ENCODE assay signal across 8 mouse cellular contexts in genomic region chr9:99140063-99140882, GRCm38 (mm10). TPM values are rescaled to one million over a fixed set of nuclear protein-coding genes. Genes with fewer than 3 reads are reported as not detected.
DNase-seq lines count a peak whose midpoint lies in the region; ATAC-seq and TF ChIP-seq lines count a peak whose summit lies in the region.

Gene Pik3cb (minus strand): TSS chr9:99140621.

- no peak for TF ChIP-seq CTCF in cortical plate, adult 2 months (IDR thresholded peaks at IDR 0.05; ENCODE audit: extremely low read depth, insufficient read depth, low read length)

- intact Hi-C loops in left cerebral cortex, postnatal 10 days (cut with DNase I), result no loop called here

- peak; percentile 82 for TF ChIP-seq POLR2A in cortical plate, adult 2 months (IDR thresholded peaks at IDR 0.05; ENCODE audit: extremely low read depth, insufficient read depth, low read length)

- peak; percentile 98 for DNase-seq in gastrocnemius, postnatal 10 days
- peak; percentile 94 to 98 for DNase-seq in left cerebral cortex, postnatal 10 days (ENCODE audit: extremely low spot score in 1 of 2, low spot score in 2 of 2)
- DNase-seq in right cerebral cortex, postnatal 25 days, result peak; percentile 98
- peak; percentile 95 to 99 for DNase-seq in urinary bladder, postnatal 4 days (ENCODE audit: low spot score in 2 of 2)

- peak within 1 kb of the TSS; percentile 56 for H3K4me3 ChIP-seq in cortical plate, adult 2 months (ENCODE audit: insufficient read depth, low read length)

- peaks cover 2% of the 10 kb centered on the region for H3K4me1 ChIP-seq in cortical plate, adult 2 months (ENCODE audit: control insufficient read depth, insufficient read depth, low read length)

- peak; percentile 82 for ATAC-seq in activated CD4-positive, CD25-positive, alpha-beta regulatory T cell, adult 4 months
- ATAC-seq in inflammation-experienced regulatory T-cells, adult 6 months, result peak; percentile 83
- ATAC-seq in megakaryocyte-erythroid progenitor cell, adult 5-6 weeks (replicated peaks; ENCODE audit: low FRiP score, low TSS enrichment, poor library complexity, severe bottlenecking), result peak; percentile 91

- H3K27ac ChIP-seq in cortical plate, adult 2 months (ENCODE audit: insufficient read depth, low read length), result peak within 1 kb of the TSS; percentile 81

RNA-seq across cellular contexts. Expression of gene Pik3cb, which starts in this region (rescaled TPM):
- 1 to 10 TPM in 1 of 2 experiments, under 1 TPM in 1; 0.41 to 1.0 TPM for polyA plus RNA-seq in activated CD4-positive, CD25-positive, alpha-beta regulatory T cell, adult 4 months (2017; shearing (Covaris generic))
- polyA plus RNA-seq in cortical plate, adult 2 months (2012; rRNA removed), result 12.6 and 13.0 TPM in 2 replicates
- total RNA-seq in gastrocnemius, postnatal 10 days (2021), result 1 to 10 TPM; 3.7 to 4.7 TPM
- polyA plus RNA-seq in inflammation-experienced regulatory T-cells, adult 6 months (2017; shearing (Covaris generic)), result under 1 TPM; 0.42 to 0.63 (median 0.48) TPM
- 10 to 100 TPM; 18.8 to 19.0 TPM for total RNA-seq in left cerebral cortex, postnatal 10 days (2021)
- 9.5 and 14.1 TPM in 2 replicates for total RNA-seq in megakaryocyte-erythroid progenitor cell, adult 5-6 weeks (2014; fragmentation: Nextera tagmentation)
- 2.9 and 5.5 TPM in 2 replicates for total RNA-seq in megakaryocyte-erythroid progenitor cell, adult 5-6 weeks (2017)

Comparison
In these comparisons a context has a peak if more than half of its experiments do, and no peak if none do; other contexts are left out.
1. Peak in every context shown above with its lines: DNase-seq, ATAC-seq, H3K4me3 ChIP-seq and H3K27ac ChIP-seq.
2. Peak in ATAC-seq in inflammation-experienced regulatory T-cells, adult 6 months; RNA of the gene not detected or under 1 TPM.